Mouse (Mus musculus): ENCODE results near the gene Krt83.

GRCm38 (mm10) chr15:101438555-101438954 lies 52.8 kb downstream of the Krt83 start, which contains the start of gene Krt87:
- TF ChIP-seq CTCF (IDR thresholded peaks at IDR 0.05) (no peak), EP300 (IDR thresholded peaks at IDR 0.05) (no peak)
